Mouse (Mus musculus): ENCODE measurements around the gene Lgi4. TPM values are rescaled to one million over a fixed set of nuclear protein-coding genes. Genes with fewer than 3 reads are reported as not detected.

The Lgi4 gene
- polyA plus RNA-seq, 1 experiment from 2014 or later, result 0.01 TPM

DNA sequence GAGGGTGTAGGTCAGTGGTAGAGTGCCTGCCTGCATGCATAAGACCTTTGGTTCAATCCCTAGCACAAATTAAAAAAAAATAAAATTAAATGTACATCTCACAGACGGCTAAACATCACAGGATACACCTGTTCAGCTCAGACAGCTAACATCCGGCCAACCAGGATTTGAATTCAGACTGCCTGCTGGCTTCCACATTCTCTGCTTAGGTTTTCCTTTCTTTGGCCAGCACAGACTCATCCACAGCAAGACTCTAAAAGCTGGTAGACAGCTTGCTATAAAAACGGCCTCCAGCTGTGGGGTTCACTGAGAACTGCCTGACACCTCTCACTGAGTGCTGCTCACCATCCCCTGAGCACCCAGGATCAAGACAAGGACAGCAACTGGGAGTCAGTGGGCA is 47.0 kb downstream of the Lgi4 start:
- ChIA-PET POLR2A (no interaction called here), CTCF (interaction anchor here (1.3 to 2.5 kb wide), 4 partner anchors 12 to 71 kb away, joined by 3 to 8 read pairs (median 4); no protein-coding TSS in a partner anchor)
- H3K27me3 ChIP-seq, result peaks cover 6% of the 10 kb centered on the region
- no peak for ATAC-seq
- in situ Hi-C loops (cut with MboI; ENCODE audit: low pct_unique_long_range_greater_than_20kb), result no loop called here
- TF ChIP-seq CTCF (IDR thresholded peaks at IDR 0.05), result no peak
- DNase-seq (ENCODE audit: low read depth, low spot score), result no peak

DNA sequence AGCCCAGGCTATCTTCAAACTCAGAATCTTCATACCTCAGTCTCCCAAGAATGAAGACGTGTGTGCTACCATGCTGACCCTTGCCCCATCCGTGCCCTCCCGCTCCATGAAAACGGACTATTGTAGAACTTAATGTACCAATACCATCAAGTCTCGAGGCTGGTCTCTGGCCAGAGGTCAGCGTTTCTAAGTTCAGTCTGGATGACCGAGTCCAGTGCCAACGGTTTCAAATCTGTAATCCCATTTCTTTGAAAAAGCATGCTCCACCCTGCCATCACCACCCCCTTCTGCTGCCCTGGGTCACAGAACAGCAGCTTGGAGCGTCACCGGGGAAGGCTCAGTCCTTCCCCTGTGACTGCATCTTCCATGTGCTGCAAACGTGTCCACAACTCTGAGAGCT is 48.6 kb downstream of the Lgi4 start:
- DNase-seq (ENCODE audit: low read depth, low spot score), result no peak
- ATAC-seq, result no peak
- in situ Hi-C loops (cut with MboI; ENCODE audit: low pct_unique_long_range_greater_than_20kb), result no loop called here
- TF ChIP-seq CTCF (IDR thresholded peaks at IDR 0.05), result no peak
- ChIA-PET CTCF (interaction anchor here (1.4 kb wide), 1 partner anchor 11 kb away, joined by 3 read pairs; no protein-coding TSS in a partner anchor), POLR2A (interaction anchor here (0.6 kb wide), 1 partner anchor 21 kb away, joined by 3 read pairs; no protein-coding TSS in a partner anchor)
- H3K27me3 ChIP-seq, result peaks cover 6% of the 10 kb centered on the region

GRCm38 (mm10) chr7:31109091-31109490 is 49.9 kb downstream of the Lgi4 start:
- DNase-seq (ENCODE audit: low read depth, low spot score), result no peak
- no peaks in the 10 kb centered on the region for H3K27me3 ChIP-seq
- no peak for TF ChIP-seq CTCF (IDR thresholded peaks at IDR 0.05)
- CTCF ChIA-PET, result no interaction called here
- in situ Hi-C loops (cut with MboI; ENCODE audit: low pct_unique_long_range_greater_than_20kb), result no loop called here
- POLR2A ChIA-PET, result no interaction called here
- ATAC-seq, result no peak

GRCm38 (mm10) chr7:31109796-31110195 is 50.7 kb downstream of the Lgi4 start:
- in situ Hi-C loops (cut with MboI; ENCODE audit: low pct_unique_long_range_greater_than_20kb), result no loop called here
- no peaks in the 10 kb centered on the region for H3K27me3 ChIP-seq
- CTCF ChIA-PET, result no interaction called here
- DNase-seq (ENCODE audit: low read depth, low spot score) (no peak), ATAC-seq (no peak)
- TF ChIP-seq CTCF (IDR thresholded peaks at IDR 0.05), result no peak
- POLR2A ChIA-PET, result no interaction called here

GRCm38 (mm10) chr7:31110861-31111385 is 51.8 kb downstream of the Lgi4 start:
- DNase-seq (ENCODE audit: low read depth, low spot score), result no peak
- in situ Hi-C loops (cut with MboI; ENCODE audit: low pct_unique_long_range_greater_than_20kb), result no loop called here
- POLR2A ChIA-PET, result no interaction called here
- CTCF ChIA-PET, result no interaction called here
- no peaks in the 10 kb centered on the region for H3K27me3 ChIP-seq
- no peak for TF ChIP-seq CTCF (IDR thresholded peaks at IDR 0.05)
- ATAC-seq, result no peak

DNA sequence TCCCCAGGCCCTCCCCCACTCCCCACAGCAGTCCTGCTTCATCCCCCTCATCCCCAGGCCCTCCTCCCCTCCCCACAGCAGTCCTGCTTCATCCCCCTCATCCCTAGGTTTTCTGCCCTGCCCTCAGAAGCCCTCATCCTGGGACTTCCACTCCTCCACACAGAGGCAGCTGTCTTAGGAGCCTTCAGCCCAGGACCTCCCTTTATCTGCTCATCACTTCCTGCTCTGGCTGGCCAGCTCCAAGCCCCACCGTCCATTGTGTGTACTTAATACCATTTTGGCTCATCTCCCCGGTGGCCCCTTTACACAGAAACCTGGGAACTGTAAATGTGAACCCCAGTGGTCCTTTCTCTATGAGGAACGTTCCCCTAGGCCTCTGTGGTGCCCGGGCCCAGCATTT is 52.9 kb downstream of the Lgi4 start:
- DNase-seq (ENCODE audit: low read depth, low spot score) (no peak), ATAC-seq (no peak)
- no peaks in the 10 kb centered on the region for H3K27me3 ChIP-seq
- POLR2A ChIA-PET, result no interaction called here
- no peak for TF ChIP-seq CTCF (IDR thresholded peaks at IDR 0.05)
- CTCF ChIA-PET, result no interaction called here
- in situ Hi-C loops (cut with MboI; ENCODE audit: low pct_unique_long_range_greater_than_20kb), result no loop called here

DNA sequence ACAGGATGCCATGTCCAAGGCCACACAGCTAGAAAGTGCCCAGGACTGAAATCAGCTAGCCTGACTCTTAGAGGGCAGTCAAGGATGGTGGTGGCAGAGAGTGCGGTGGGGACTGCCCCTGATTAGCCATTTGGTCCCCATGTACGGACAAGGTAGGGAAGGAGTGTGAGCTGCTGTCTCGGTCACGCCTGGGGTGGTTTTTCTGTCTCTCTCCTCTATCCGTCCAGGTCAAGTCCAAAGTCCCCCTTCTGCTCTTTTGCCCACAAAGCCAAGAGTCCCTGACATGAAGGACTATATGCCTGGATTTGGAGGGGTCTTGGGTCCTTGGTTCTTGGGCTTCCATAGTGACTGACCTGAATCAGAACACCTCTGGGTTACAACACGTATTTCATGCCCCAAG is 54.7 kb downstream of the Lgi4 start:
- H3K27me3 ChIP-seq, result no peaks in the 10 kb centered on the region
- ATAC-seq, result no peak
- no peak for DNase-seq (ENCODE audit: low read depth, low spot score)
- no peak for TF ChIP-seq CTCF (IDR thresholded peaks at IDR 0.05)
- ChIA-PET POLR2A (no interaction called here), CTCF (interaction anchor here (1.2 kb wide), 1 partner anchor 10 kb away, joined by 5 read pairs; no protein-coding TSS in a partner anchor)
- in situ Hi-C loops (cut with MboI; ENCODE audit: low pct_unique_long_range_greater_than_20kb), result no loop called here

DNA sequence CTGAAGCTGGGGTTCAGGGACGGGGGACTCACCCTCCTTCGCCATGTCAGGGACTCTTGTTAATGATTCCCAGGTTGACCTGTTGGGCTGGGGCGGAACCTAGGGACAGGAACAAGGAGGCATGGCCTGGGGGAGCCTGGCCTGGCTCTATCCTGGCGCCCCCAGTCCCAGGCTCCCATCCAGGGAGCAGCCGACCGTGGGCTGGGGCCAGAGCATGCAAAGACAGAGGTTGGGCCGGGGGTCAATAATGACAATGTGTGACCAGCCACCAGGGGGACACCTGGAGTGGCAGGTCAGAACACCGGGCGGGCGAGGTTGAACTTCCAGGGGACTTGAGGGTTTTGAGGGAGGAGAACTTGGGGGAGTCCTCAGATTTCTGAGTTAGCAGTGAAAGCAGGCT is 55.5 kb downstream of the Lgi4 start:
- TF ChIP-seq CTCF (IDR thresholded peaks at IDR 0.05), result no peak
- DNase-seq (ENCODE audit: low read depth, low spot score), result no peak
- POLR2A ChIA-PET, result no interaction called here
- CTCF ChIA-PET, result no interaction called here
- H3K27me3 ChIP-seq, result no peaks in the 10 kb centered on the region
- ATAC-seq, result no peak
- in situ Hi-C loops (cut with MboI; ENCODE audit: low pct_unique_long_range_greater_than_20kb), result no loop called here

DNA sequence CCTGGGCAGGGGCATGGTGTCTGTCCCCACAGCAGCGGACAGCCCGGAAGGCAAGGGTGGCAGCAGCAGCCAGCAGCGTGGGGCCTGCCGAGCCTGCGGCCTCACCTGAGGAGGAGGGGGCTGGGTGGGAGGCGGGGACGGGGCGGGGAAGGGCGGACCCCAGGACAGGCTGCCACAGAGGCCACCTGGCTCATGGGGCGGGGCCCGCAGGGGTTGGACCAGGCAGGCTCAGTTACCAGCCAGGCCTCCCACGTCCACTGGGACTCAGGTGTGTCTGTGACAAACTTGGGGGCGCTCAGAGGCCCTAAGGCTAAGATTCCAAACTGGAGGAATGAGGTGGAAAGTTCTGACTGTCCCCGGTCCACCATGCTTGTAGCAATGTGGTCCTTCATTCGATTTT is 56.0 kb downstream of the Lgi4 start, which contains the start of gene Hpn:
Gene Hpn, minus strand, starts transcription at position 109 of the 400 bp plus-strand sequence.
- POLR2A ChIA-PET, result no interaction called here
- DNase-seq (ENCODE audit: low read depth, low spot score) (no peak), ATAC-seq (no peak)
- H3K27me3 ChIP-seq, result no peaks in the 10 kb centered on the region
- TF ChIP-seq CTCF (IDR thresholded peaks at IDR 0.05), result no peak
- CTCF ChIA-PET, result no interaction called here
- in situ Hi-C loops (cut with MboI; ENCODE audit: low pct_unique_long_range_greater_than_20kb), result no loop called here

GRCm38 (mm10) chr7:31115587-31116043 is 56.5 kb downstream of the Lgi4 start:
- ChIA-PET CTCF (no interaction called here), POLR2A (interaction anchor here (0.7 kb wide), 1 partner anchor 11 kb away, joined by 3 read pairs; no protein-coding TSS in a partner anchor)
- no peak for ATAC-seq
- no peaks in the 10 kb centered on the region for H3K27me3 ChIP-seq
- no peak for TF ChIP-seq CTCF (IDR thresholded peaks at IDR 0.05)
- DNase-seq (ENCODE audit: low read depth, low spot score), result no peak
- in situ Hi-C loops (cut with MboI; ENCODE audit: low pct_unique_long_range_greater_than_20kb), result no loop called here

GRCm38 (mm10) chr7:31116721-31117145 is 57.6 kb downstream of the Lgi4 start:
- ChIA-PET POLR2A (no interaction called here), CTCF (no interaction called here)
- DNase-seq (ENCODE audit: low read depth, low spot score) (no peak), ATAC-seq (no peak)
- H3K27me3 ChIP-seq, result no peaks in the 10 kb centered on the region
- no peak for TF ChIP-seq CTCF (IDR thresholded peaks at IDR 0.05)
- in situ Hi-C loops (cut with MboI; ENCODE audit: low pct_unique_long_range_greater_than_20kb), result no loop called here

GRCm38 (mm10) chr7:31117465-31117864 is 58.3 kb downstream of the Lgi4 start:
- no peak for DNase-seq (ENCODE audit: low read depth, low spot score)
- CTCF ChIA-PET, result no interaction called here
- in situ Hi-C loops (cut with MboI; ENCODE audit: low pct_unique_long_range_greater_than_20kb), result no loop called here
- POLR2A ChIA-PET, result no interaction called here
- TF ChIP-seq CTCF (IDR thresholded peaks at IDR 0.05), result no peak
- ATAC-seq, result no peak
- H3K27me3 ChIP-seq, result no peaks in the 10 kb centered on the region

All from Patski (cell line).